Mouse (Mus musculus) hindbrain, postnatal 0 days (tissue): Measurements from ENCODE around the gene Mpnd. TPM values are rescaled to one million over a fixed set of nuclear protein-coding genes. Genes with fewer than 3 reads are reported as not detected.

ENCODE experiments used
- ATAC-seq: fragments of 200-750 bp; cut with Nextera tagmentation; 2 replicates; pipeline ENCODE4 v1.8.0; 2017; ENCODE audit warnings: mild to moderate bottlenecking, moderate TSS enrichment, moderate library complexity
- DNase-seq: peaks from one replicate; pipeline ENCODE4 v3.0.0-alpha.2; 2015; ENCODE audit warnings: low spot score
- H3K27ac ChIP-seq: fragments of 300-500 bp; sonication (generic); 2 replicates; pipeline ENCODE4 v1.5.1; 2014; ENCODE audit warnings: mild to moderate bottlenecking
- H3K27me3 ChIP-seq: fragments of 300-500 bp; sonication (generic); 2 replicates; pipeline ENCODE4 v1.6.1; 2014; ENCODE audit warnings: low read length, mixed read lengths; ENCODE audit not compliant: insufficient read depth
- H3K36me3 ChIP-seq: fragments of 300-500 bp; sonication (generic); 2 replicates; pipeline ENCODE4 v1.6.1; 2014; ENCODE audit warnings: low read length, mixed read lengths; ENCODE audit not compliant: insufficient read depth
- H3K4me1 ChIP-seq: fragments of 300-500 bp; sonication (generic); 2 replicates; pipeline ENCODE4 v1.6.1; 2014; ENCODE audit warnings: antibody characterized with exemption, low read length, mixed read lengths; ENCODE audit not compliant: insufficient read depth
- H3K4me2 ChIP-seq: fragments of 300-500 bp; sonication (generic); 2 replicates; pipeline ENCODE4 v1.6.1; 2014; ENCODE audit warnings: low read depth, mild to moderate bottlenecking, low read length, moderate library complexity, mixed read lengths
- H3K4me3 ChIP-seq: fragments of 300-500 bp; sonication (generic); 2 replicates; pipeline ENCODE4 v1.5.1; 2014; ENCODE audit warnings: low read length
- H3K9ac ChIP-seq: fragments of 300-500 bp; sonication (generic); replicated peaks from 2 replicates; pipeline ENCODE4 v1.6.1; 2014; ENCODE audit warnings: mild to moderate bottlenecking, low read length, moderate library complexity, mixed read lengths
- H3K9me3 ChIP-seq: fragments of 300-500 bp; sonication (generic); 2 replicates; pipeline ENCODE4 v1.6.1; 2016; ENCODE audit warnings: low read length, mixed read lengths
- CTCF ChIP-seq: IDR thresholded peaks from 2 replicates; pipeline ENCODE4 v1.5.1; 2016; ENCODE audit warnings: antibody characterized with exemption, control low read depth, low read depth
- WGBS: fragments of 180-500 bp; shearing (Covaris S2); extraction: QIAGEN DNeasy Blood & Tissue Kit; methylation state at CpG from one replicate; pipeline ENCODE4 v1.1.7; 2014; 5-methylcytosine and 5-hydroxymethylcytosine counted together
- polyA plus RNA-seq: library from polyadenylated mRNA; unstranded; fragments of >200 nt; fragmentation: Nextera tagmentation; extraction: Ambion mirVana; gene quantifications from 2 replicates; pipeline ENCODE4 v1.2.1, GENCODE M21; 2015
- total RNA-seq: library from RNA; depleted of rRNA; stranded (reverse); fragments of >200 nt; gene quantifications from 2 replicates; pipeline ENCODE4 v1.2.3, GENCODE M21; 2014

The Mpnd gene
- total and polyA plus RNA-seq, 2 experiments from 2014 or later = 107 to 186 TPM

DNA sequence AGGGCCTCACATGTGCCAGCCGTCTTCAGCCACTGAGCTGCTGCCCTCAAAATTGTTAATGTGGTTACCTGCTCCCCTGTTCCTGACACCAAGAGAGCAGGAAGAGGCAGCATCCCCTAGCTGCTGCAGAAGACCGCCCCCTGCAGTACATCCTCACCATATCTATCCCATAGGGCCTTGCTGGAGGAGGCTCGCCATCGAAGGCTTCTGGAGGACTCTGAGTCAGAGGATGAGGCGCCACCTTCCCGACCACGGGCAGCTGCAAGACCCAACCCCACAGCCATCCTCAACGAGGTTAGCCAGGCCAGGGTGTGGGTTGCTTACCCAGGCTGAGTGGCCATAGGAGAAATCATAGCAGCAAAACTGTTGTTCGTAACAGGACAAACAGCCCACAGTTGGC lies 40.5 kb upstream of the Mpnd start:
- 81% methylated on average over 9 of the region's 9 CpGs for WGBS
- H3K36me3 ChIP-seq = peaks cover 19% of the 10 kb centered on the region
- no peak; the same call in 1 of the 2 replicates for TF ChIP-seq CTCF
- no peak overlapping the region for H3K4me3 ChIP-seq
- ATAC-seq (no peak), DNase-seq (no peak)
- no peak overlapping the region for H3K27ac ChIP-seq
- H3K9ac ChIP-seq = no peak overlapping the region
- H3K9me3 ChIP-seq = no peaks in the 10 kb centered on the region
- H3K27me3 ChIP-seq = no peaks in the 10 kb centered on the region
- H3K4me1 ChIP-seq = peaks cover 10% of the 10 kb centered on the region; the same call in 1 of the 2 replicates
- H3K4me2 ChIP-seq = no peak overlapping the region

DNA sequence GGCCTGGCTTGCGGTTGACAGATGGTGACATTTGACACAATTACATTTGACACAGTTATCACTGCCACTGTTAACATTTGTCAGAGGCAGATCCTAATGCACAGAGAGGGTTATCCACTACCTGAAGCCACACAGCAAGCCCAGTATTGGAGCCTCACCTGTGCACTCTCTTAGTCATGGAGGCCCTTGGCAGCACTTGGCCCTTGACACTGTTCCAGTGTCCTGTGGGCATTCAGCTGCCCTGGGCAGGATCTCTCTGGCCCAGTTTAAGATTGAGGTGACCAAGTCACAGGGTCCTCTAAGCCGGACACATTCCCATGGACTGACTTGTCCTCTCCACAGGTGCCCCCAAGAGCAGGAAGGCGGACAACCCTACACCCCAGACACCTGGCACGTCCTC lies 38.3 kb upstream of the Mpnd start:
- Histone ChIP-seq H3K4me2 (no peak overlapping the region), H3K4me3 (no peak overlapping the region), H3K9ac (no peak overlapping the region), H3K9me3 (no peaks in the 10 kb centered on the region), H3K4me1 (peaks cover 25% of the 10 kb centered on the region), H3K27me3 (no peaks in the 10 kb centered on the region), H3K27ac (no peak overlapping the region), H3K36me3 (peaks cover 19% of the 10 kb centered on the region)
- no peak for ATAC-seq
- 89% methylated on average over 4 of the region's 4 CpGs for WGBS
- no peak for TF ChIP-seq CTCF
- DNase-seq = no peak

DNA sequence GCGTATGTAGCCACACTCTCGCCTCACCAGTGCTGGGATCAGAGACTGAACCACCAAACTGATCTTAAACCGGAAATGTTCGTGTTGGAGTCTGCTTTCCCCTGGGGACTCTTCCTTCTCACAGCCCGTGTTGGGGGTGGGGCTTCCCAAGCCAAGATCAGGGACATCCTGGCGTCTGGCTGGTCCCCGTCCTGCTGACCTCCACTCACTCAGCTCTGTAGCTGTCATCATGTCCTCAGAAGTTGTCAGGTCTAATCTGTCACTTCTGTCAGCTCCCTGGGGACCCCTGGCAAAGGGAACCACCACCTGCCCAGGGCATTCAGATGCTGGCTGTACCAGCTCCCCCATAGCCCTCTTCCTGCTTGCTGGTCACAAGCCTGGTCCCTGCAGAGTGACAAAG lies 37.3 kb upstream of the Mpnd start:
- Histone ChIP-seq H3K4me2 (no peak overlapping the region), H3K4me1 (peaks cover 25% of the 10 kb centered on the region), H3K36me3 (peaks cover 19% of the 10 kb centered on the region), H3K27ac (peak overlapping the region; percentile 76; the same call in 1 of the 2 replicates), H3K9me3 (no peaks in the 10 kb centered on the region), H3K4me3 (no peak overlapping the region), H3K27me3 (no peaks in the 10 kb centered on the region), H3K9ac (no peak overlapping the region)
- ATAC-seq (no peak), DNase-seq (peak; percentile 27)
- 45% methylated on average over 7 of the region's 7 CpGs for WGBS
- TF ChIP-seq CTCF = no peak

DNA sequence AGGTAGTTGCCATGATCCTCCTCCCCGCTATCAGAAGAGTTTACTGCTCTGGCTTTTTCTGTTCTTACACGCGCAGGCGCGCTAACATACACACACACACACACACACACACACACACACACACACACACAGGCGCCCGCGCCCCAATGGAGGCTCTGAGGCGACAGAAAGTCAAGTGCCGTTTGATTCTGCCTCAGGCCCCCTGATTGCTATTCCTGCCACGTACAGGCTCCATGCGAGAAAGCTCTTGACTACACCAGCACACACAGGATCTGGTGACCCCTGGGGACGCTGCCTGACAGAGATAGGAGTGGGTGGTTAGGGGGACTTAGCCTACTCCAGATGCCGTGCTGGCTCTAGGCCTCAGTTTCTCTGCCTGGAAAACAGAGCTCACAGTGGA lies 36.0 kb upstream of the Mpnd start:
- peaks cover 16% of the 10 kb centered on the region for H3K36me3 ChIP-seq
- 7% methylated on average over 14 of the region's 14 CpGs for WGBS

DNA sequence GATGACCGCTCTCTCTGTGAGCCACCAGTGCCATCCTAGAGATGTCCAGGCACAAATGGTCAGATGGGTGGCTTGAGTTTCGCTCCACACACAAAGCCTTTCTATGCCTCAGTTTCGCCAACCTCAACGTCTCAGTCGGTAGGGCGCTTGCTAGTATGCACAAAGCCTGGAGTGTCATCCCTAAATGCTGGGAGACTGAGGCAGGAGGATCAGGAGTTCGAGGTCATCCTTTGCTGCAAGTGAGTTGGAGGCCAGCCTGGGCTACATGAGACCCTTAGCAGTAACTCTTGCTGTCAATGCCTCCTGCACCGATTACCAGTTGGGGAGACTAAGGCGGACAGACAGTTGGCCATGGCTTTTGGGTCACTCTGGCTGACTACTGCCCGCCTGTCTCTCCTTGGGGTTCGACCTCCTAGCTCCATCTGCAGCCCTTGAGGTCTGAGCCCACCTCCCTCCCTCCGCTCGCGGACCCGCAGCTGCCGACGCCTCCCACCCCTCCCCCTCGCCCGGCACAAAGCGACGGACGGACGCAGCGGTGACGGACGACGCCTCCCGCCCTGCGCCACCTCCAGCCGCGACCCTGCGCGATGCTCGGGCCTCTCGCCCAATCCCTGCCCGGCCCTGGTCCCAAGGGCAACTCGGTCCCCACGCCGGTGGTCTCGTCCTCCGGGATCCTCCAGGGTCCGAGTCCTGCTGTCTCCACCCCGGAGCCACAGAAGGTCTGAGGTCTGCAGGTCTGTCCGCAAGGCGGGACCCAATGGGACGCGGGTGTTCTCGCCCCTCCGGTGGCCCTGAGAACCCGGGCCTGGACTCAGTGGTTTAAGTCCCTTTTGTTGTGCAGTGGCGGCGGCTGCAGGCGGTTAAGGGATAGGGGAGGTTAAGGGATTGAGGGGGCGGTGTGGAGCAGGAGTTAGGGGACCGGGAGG lies 35.3 kb upstream of the Mpnd start, which contains the start of gene Shd:
Gene Shd (plus strand): TSS at position 502 of the 926 bp plus-strand sequence.
- WGBS = 8% methylated on average over 49 of the region's 55 CpGs
- peak; percentile 24; the same call in 1 of the 2 replicates for TF ChIP-seq CTCF
- H3K4me1 ChIP-seq = peaks cover 25% of the 10 kb centered on the region

More for the DNA sequence above, 36.0 kb upstream of the Mpnd start:
- DNase-seq (peak; percentile 92), ATAC-seq (peak; percentile 78)
- Histone ChIP-seq H3K4me2 (peak overlapping the region; percentile 90), H3K9me3 (no peaks in the 10 kb centered on the region), H3K4me3 (no peak overlapping the region), H3K9ac (peak overlapping the region; percentile 76; the same call in 1 of the 2 replicates), H3K4me1 (peaks cover 25% of the 10 kb centered on the region), H3K27me3 (no peaks in the 10 kb centered on the region), H3K27ac (peak overlapping the region; percentile 76)
- no peak for TF ChIP-seq CTCF

DNA sequence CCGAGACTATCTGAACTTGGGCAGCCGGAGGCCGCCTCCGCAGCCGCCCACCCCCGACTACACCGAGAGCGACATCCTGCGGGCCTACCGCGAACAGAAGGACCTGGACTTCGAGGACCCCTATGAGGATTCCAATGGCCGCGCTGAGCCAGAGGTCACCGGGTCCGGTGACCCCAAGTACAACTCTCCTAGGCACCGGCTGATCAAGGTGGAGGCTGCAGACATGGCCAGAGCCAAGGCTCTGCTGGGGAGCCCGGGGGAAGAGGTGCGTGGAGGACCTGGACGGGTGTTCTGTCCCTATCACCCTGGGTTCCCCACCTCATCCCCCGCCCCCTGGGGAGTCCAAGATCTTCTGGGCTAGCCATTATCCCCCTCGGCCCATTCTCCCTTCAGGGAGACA lies 34.1 kb upstream of the Mpnd start:
- 24% methylated on average over 22 of the region's 22 CpGs for WGBS
- Histone ChIP-seq H3K36me3 (peaks cover 5% of the 10 kb centered on the region), H3K4me3 (peak overlapping the region; percentile 59), H3K27me3 (no peaks in the 10 kb centered on the region), H3K9ac (peak overlapping the region; percentile 76), H3K27ac (peak overlapping the region; percentile 76; the same call in 1 of the 2 replicates), H3K9me3 (no peaks in the 10 kb centered on the region), H3K4me2 (peak overlapping the region; percentile 90), H3K4me1 (peaks cover 25% of the 10 kb centered on the region)
- DNase-seq (no peak), ATAC-seq (no peak)
- TF ChIP-seq CTCF = no peak

More for the DNA sequence above, 35.3 kb upstream of the Mpnd start, which contains the start of gene Shd:
- Histone ChIP-seq H3K27me3 (no peaks in the 10 kb centered on the region), H3K9ac (peak within 1 kb of the TSS; percentile 76), H3K4me2 (peak within 1 kb of the TSS; percentile 90), H3K27ac (peak within 1 kb of the TSS; percentile 76), H3K36me3 (peaks cover 10% of the 10 kb centered on the region), H3K9me3 (no peaks in the 10 kb centered on the region), H3K4me3 (peak within 1 kb of the TSS; percentile 59)
- peak; percentile 62 for ATAC-seq
- peak; percentile 80 for DNase-seq
